Mouse (Mus musculus): ENCODE results near the gene Ormdl1. TPM values are rescaled to one million over a fixed set of nuclear protein-coding genes. Genes with fewer than 3 reads are reported as not detected.

Gene Ormdl1
- total RNA-seq, 4 experiments from 2014 or later: 7.5 to 11.5 (median 8.7) TPM

Other genes starting within 250 kb of the Ormdl1 start
- gene Mstn, start 235.5 kb upstream of the Ormdl1 start, total RNA-seq (2022): 1 to 10 TPM in 1 of 4 experiments, under 1 TPM in 3; 0.55 to 1.4 (median 0.70) TPM
- under 1 TPM in 1 of 4 experiments, not detected in 3; 0.62 TPM for gene 1700019A02Rik, start 109.5 kb upstream of the Ormdl1 start, total RNA-seq (2022)
- gene Pms1, start 77 bp upstream of the Ormdl1 start, total RNA-seq (2022): 10 to 100 TPM; 34.1 to 38.6 (median 37.5) TPM
- under 1 TPM in 1 of 4 experiments, not detected in 3; 0.52 TPM for gene Gm28778, start within 50 bp of the Ormdl1 start, total RNA-seq (2022)
- gene Osgepl1, start 16.5 kb downstream of the Ormdl1 start, total RNA-seq (2022): 10 to 100 TPM; 18.2 to 23.7 (median 19.7) TPM
- 1 to 10 TPM in 2 of 4 experiments, not detected in 2; 2.4 to 6.0 TPM for gene Asdurf, start 55.5 kb downstream of the Ormdl1 start, total RNA-seq (2022)
- under 1 TPM in 3 of 4 experiments, not detected in 1; 0.19 to 0.57 (median 0.20) TPM for gene Gm28551, start 55.6 kb downstream of the Ormdl1 start, total RNA-seq (2022)
- 10 to 100 TPM; 23.4 to 25.6 (median 24.1) TPM for gene Asnsd1, start 55.7 kb downstream of the Ormdl1 start, total RNA-seq (2022)